Mouse (Mus musculus): ENCODE measurements around the gene Anks3. TPM values are rescaled to one million over a fixed set of nuclear protein-coding genes. Genes with fewer than 3 reads are reported as not detected.

Anks3 gene
- total RNA-seq, 2 experiments from 2014 or later, result 75.8 to 98.0 TPM

DNA sequence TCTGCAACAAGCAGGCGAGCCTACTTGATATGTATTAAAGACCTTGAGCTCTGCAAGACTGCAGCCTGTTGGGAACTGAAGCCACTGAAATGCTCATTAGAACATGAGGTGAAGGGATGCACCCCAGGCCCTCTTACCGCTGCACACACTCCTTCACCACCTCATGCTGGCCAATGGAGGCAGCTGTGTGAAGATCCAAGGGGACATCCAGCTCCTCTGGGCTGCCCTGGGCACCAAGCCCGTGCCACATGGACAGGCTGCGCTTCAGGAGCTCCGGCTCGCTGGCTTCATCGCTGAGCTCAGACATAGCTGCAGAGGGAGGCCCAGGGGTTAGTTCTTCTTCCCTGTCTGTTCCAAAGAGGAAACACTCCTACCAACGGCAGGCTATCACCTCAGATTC is 3.7 kb downstream of the Anks3 start:
- no peak for TF ChIP-seq CTCF (conservative IDR thresholded peaks at IDR 0.05)
- Histone ChIP-seq H3K27ac (peak overlapping the region; percentile 44; the same call in 1 of the 2 replicates), H3K4me3 (no peak overlapping the region)
- no peak for DNase-seq (ENCODE audit: low spot score in 2 of 2)

- H3K4me3 ChIP-seq, result no peak overlapping the region
- no peak for TF ChIP-seq CTCF (conservative IDR thresholded peaks at IDR 0.05)
- DNase-seq (ENCODE audit: low spot score in 2 of 2), result no peak
- H3K27ac ChIP-seq, result peak overlapping the region; percentile 90
Observed at GRCm38 (mm10) chr16:4957446-4957845, 6.6 kb downstream of the Anks3 start.

GRCm38 (mm10) chr16:4956609-4957008 is 7.4 kb downstream of the Anks3 start:
- Histone ChIP-seq H3K4me3 (no peak overlapping the region), H3K27ac (peak overlapping the region; percentile 90)
- no peak for TF ChIP-seq CTCF (conservative IDR thresholded peaks at IDR 0.05)
- DNase-seq (ENCODE audit: low spot score in 2 of 2), result no peak

DNA sequence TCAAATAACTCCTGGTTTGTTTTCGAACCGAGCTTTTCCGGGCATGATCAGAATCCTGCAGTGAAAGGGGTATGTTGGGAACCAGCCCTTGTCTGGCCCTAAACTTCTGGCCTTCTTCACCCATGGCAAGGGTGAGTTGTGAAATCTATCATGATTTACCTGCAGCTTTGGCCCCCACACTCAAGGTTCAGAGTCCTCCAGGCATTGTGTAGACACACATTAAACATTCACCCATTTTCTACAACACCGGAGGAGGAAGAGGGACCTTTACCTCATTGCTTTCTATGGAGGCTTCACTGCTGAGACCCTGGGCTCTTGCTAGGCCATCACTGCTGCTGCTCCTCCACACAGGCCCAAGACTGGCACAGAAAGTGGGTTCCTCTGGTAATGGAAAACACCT is 16.6 kb downstream of the Anks3 start:
- no peak overlapping the region for H3K4me3 ChIP-seq
- no peak overlapping the region; the same call in 1 of the 2 replicates for H3K27ac ChIP-seq
- no peak for TF ChIP-seq CTCF (conservative IDR thresholded peaks at IDR 0.05)
- DNase-seq (ENCODE audit: low spot score in 2 of 2), result no peak

DNA sequence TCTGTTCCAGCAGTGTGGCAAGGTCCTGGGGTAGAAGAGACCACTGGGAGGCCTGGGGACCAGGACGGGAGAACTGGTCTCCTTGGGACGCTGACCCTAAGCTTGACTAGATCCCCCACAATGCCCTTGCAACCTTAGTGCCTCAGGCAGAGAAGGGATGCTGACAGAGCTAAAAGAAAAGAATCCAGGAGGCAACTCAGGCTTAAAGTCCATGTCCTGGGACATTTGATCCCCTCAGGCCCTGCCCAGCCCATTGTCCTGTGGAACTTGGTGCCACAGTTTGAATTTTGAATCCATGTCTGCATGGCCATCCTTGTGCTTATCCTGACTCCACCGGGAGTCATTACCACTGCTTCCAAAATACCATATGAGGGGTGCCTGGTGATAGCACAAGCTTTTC is 17.9 kb downstream of the Anks3 start:
- Histone ChIP-seq H3K4me3 (no peak overlapping the region), H3K27ac (no peak overlapping the region)
- no peak for TF ChIP-seq CTCF (conservative IDR thresholded peaks at IDR 0.05)
- DNase-seq (ENCODE audit: low spot score in 2 of 2), result no peak

DNA sequence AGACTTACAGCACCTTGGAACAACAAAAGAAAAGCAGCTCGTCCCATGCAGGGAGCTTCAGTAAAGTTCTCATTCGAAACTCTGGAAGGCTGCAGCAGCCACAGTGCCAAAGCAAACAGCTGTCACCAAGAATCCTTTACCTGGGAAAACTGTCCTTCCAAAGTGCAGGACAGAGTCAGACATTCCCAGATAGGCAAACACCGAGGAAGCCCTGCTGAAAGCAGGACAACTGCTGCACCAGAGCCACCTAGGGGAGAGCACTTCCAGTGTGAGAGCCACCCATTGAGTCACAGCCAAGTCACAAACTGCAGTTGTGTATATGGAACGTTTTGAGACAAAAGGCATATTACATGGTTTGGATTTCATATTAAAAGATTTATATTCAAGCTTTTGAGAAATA is 18.6 kb downstream of the Anks3 start:
- Histone ChIP-seq H3K27ac (peak overlapping the region; percentile 32; the same call in 1 of the 2 replicates), H3K4me3 (no peak overlapping the region)
- peak; percentile 38 for TF ChIP-seq CTCF (conservative IDR thresholded peaks at IDR 0.05)
- DNase-seq (ENCODE audit: low spot score in 2 of 2), result no peak

DNA sequence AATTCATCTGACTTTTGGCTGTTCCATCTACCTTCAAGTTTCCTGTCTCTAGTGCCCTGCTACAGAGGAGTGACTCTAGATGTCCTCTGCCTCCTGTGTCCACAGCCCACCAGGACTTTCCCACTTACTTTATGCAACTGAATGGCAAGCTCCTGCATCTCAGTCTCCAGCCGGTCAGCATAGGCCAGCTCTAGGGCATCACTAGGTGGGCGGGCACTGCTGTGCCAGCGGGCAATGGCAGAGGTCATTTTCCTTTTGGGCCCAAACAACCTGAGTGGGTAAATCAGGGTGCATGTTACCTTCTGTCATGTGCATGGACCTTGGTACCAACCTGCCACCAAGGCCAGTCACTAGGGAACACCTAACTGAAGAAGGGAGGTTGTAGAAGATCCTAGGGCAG is 20.6 kb downstream of the Anks3 start:
- Histone ChIP-seq H3K27ac (0 out of 2 replicates have a peak overlapping the region, but pooled peaks have one; percentile 7), H3K4me3 (no peak overlapping the region)
- no peak for DNase-seq (ENCODE audit: low spot score in 2 of 2)
- no peak for TF ChIP-seq CTCF (conservative IDR thresholded peaks at IDR 0.05)

- DNase-seq (ENCODE audit: low spot score in 2 of 2), result no peak
- H3K27ac ChIP-seq, result no peak overlapping the region
- TF ChIP-seq CTCF (conservative IDR thresholded peaks at IDR 0.05), result no peak
Observed at GRCm38 (mm10) chr16:4942868-4943267, 21.1 kb downstream of the Anks3 start.

GRCm38 (mm10) chr16:4941016-4941415 is 23.0 kb downstream of the Anks3 start:
- DNase-seq (ENCODE audit: low spot score in 2 of 2), result no peak
- no peak for TF ChIP-seq CTCF (conservative IDR thresholded peaks at IDR 0.05)
- peak overlapping the region; percentile 10; the same call in 1 of the 2 replicates for H3K27ac ChIP-seq

More at GRCm38 (mm10) chr16:4942868-4943267, 21.1 kb downstream of the Anks3 start:
- H3K4me3 ChIP-seq, result no peak overlapping the region

DNA sequence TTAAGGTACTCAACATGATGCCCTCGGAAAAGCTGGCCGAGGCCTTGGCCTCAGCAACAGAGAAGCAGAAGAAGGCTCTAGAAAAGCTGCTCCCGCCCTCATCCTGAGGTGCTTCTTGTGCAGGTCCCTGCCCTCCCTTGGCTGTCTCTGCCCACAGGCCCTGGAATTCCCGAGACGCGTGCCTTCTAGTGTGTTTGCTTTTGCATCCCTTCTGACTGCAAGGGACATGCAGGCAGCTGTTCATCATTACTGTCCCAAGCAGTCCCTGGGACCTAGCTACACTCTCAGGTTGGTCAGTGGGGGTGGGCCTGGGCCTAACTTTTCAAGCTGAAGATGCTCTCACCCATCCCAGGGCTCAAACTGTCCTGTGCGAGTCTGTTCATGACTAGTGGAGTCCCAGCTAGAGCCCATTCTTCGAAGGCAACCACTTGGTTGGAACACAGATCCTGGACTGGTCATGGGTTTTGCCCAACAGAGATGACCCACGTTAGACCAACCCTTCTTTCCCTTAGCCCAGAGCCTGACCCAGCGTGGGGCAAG is 23.6 kb downstream of the Anks3 start:
- DNase-seq (ENCODE audit: low spot score in 2 of 2), result no peak
- no peak for TF ChIP-seq CTCF (conservative IDR thresholded peaks at IDR 0.05)
- peak overlapping the region; percentile 96; the same call in 1 of the 2 replicates for H3K27ac ChIP-seq
- peak overlapping the region; percentile 80 for H3K4me3 ChIP-seq

More at GRCm38 (mm10) chr16:4941016-4941415, 23.0 kb downstream of the Anks3 start:
- H3K4me3 ChIP-seq, result no peak overlapping the region

DNA sequence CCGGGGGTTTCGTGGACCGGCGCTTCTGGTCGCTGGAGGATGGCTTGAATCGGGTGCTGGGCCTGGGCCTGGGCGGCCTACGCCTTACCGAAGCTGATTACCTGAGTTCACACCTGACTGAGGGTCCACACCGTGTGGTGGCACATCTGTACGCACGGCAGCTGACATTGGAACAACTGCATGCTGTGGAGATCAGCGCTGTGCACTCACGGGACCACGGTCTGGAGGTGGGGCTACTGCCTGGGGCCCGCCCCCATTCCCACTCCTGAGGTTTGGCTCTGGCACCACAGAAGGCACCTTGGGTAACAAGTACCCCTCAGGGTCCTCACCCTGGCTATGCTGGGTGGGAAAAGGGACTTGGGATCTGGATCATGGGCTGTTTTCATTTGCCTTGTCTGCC is 24.6 kb downstream of the Anks3 start:
- peak overlapping the region; percentile 96 for H3K27ac ChIP-seq
- H3K4me3 ChIP-seq, result peak overlapping the region; percentile 80
- no peak for DNase-seq (ENCODE audit: low spot score in 2 of 2)
- no peak for TF ChIP-seq CTCF (conservative IDR thresholded peaks at IDR 0.05)

DNA sequence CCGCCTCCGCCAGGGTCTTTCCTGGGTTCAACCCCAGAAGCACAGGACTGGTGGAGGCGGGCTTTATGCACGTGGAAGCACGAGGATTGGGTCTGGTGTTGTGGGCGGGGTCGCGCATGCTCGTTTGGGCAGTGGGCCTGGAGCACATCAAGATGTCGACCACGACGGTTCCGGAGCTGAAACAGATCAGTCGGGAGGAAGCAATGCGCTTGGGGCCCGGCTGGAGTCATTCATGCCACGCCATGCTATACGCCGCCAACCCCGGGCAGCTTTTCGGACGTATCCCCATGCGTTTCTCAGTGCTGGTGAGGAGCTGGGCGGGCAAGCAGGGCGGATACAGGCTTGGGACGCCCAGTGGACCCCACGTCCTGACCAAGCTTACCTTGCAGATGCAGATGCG is 25.0 kb downstream of the Anks3 start:
- peak overlapping the region; percentile 80 for H3K4me3 ChIP-seq
- H3K27ac ChIP-seq, result peak overlapping the region; percentile 96
- no peak; the same call in 1 of the 2 replicates for TF ChIP-seq CTCF (conservative IDR thresholded peaks at IDR 0.05)
- DNase-seq (ENCODE audit: low spot score in 2 of 2), result peak; percentile 97

GRCm38 (mm10) chr16:4938461-4938860 is 25.5 kb downstream of the Anks3 start, which contains the start of gene Nudt16l1:
Nudt16l1 (plus strand) TSS chr16:4938761.
- peak; percentile 24; the same call in 1 of the 2 replicates for TF ChIP-seq CTCF (conservative IDR thresholded peaks at IDR 0.05)
- no peak for DNase-seq (ENCODE audit: low spot score in 2 of 2)
- Histone ChIP-seq H3K27ac (peak within 1 kb of the TSS; percentile 96), H3K4me3 (peak within 1 kb of the TSS; percentile 80)

Measured in layer of hippocampus, adult 2 months (tissue).